Mouse (Mus musculus) heart, embryonic 12.5 days (tissue): ENCODE data around the gene Slc22a22. TPM values are rescaled to one million over a fixed set of nuclear protein-coding genes. Genes with fewer than 3 reads are reported as not detected.

ENCODE experiments used
- ATAC-seq: fragments of 200-750 bp; cut with Nextera tagmentation; 2 replicates; pipeline ENCODE4 v1.8.0; 2017; ENCODE audit warnings: moderate TSS enrichment, moderate library complexity; ENCODE audit not compliant: insufficient number of reproducible peaks, low FRiP score
- H3K27ac ChIP-seq: fragments of 300-500 bp; sonication (generic); 2 replicates; pipeline ENCODE4 v1.5.1; 2016; ENCODE audit warnings: mild to moderate bottlenecking, moderate library complexity; ENCODE audit not compliant: poor library complexity, severe bottlenecking
- H3K27me3 ChIP-seq: fragments of 300-500 bp; sonication (generic); replicated peaks from 2 replicates; pipeline ENCODE4 v1.6.1; 2016; ENCODE audit warnings: mild to moderate bottlenecking, moderate library complexity
- H3K36me3 ChIP-seq: fragments of 300-500 bp; sonication (generic); 2 replicates; pipeline ENCODE4 v1.6.1; 2016; ENCODE audit warnings: mild to moderate bottlenecking, moderate library complexity
- H3K4me1 ChIP-seq: fragments of 300-500 bp; sonication (generic); replicated peaks from 2 replicates; pipeline ENCODE4 v1.6.1; 2016; ENCODE audit warnings: mild to moderate bottlenecking
- H3K4me2 ChIP-seq: fragments of 300-500 bp; sonication (generic); 2 replicates; pipeline ENCODE4 v1.6.1; 2016; ENCODE audit warnings: mild to moderate bottlenecking, moderate library complexity
- H3K4me3 ChIP-seq: fragments of 300-500 bp; sonication (generic); 2 replicates; pipeline ENCODE4 v1.5.1; 2016; ENCODE audit warnings: mild to moderate bottlenecking
- H3K9ac ChIP-seq: fragments of 300-500 bp; sonication (generic); 2 replicates; pipeline ENCODE4 v1.6.1; 2016; ENCODE audit warnings: mild to moderate bottlenecking, moderate library complexity
- H3K9me3 ChIP-seq: fragments of 300-500 bp; sonication (generic); replicated peaks from 2 replicates; pipeline ENCODE4 v1.6.1; 2016; ENCODE audit warnings: mild to moderate bottlenecking, moderate library complexity
- WGBS: fragments of 180-500 bp; shearing (Covaris S2); methylation state at CpG from one replicate; pipeline ENCODE4 v1.1.7; 2016; 5-methylcytosine and 5-hydroxymethylcytosine counted together
- polyA plus RNA-seq: library from polyadenylated mRNA; unstranded; fragments of >200 nt; fragmentation: Nextera tagmentation; extraction: Ambion mirVana; gene quantifications from 2 replicates; pipeline ENCODE4 v1.2.1, GENCODE M21; 2016

Gene Slc22a22
- polyA plus RNA-seq, result not detected in 2 replicates

DNA sequence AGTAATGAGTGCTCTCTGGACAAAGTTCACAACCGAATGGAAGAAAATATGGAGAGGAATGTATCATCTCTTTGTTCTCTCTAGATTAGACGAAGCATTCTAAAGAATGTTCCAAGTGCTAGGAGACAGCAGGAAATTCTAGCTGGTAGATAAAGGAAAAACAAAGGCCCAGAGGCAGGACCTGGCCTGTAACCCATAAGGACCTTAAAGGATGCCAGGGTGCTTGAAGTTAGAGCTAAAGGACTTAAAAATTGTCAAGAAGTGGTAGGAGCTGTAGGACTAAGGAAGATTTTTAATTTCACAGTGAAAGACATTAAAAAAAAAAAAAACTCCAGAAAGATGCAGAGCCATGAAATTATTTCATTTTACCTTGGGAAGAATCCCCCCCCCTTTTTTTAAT, at the start of gene Slc22a22:
TSS of gene Slc22a22 (minus strand) at position 101 of the 400 bp plus-strand sequence.
- Histone ChIP-seq H3K27me3 (no peaks in the 10 kb centered on the region), H3K9me3 (no peaks in the 10 kb centered on the region), H3K36me3 (no peaks in the 10 kb centered on the region), H3K9ac (no peak within 1 kb of the TSS), H3K4me1 (no peaks in the 10 kb centered on the region), H3K4me3 (no peak within 1 kb of the TSS), H3K27ac (no peak within 1 kb of the TSS), H3K4me2 (no peak within 1 kb of the TSS)
- WGBS, result 33% methylated on average over 2 of the region's 2 CpGs
- ATAC-seq, result no peak

DNA sequence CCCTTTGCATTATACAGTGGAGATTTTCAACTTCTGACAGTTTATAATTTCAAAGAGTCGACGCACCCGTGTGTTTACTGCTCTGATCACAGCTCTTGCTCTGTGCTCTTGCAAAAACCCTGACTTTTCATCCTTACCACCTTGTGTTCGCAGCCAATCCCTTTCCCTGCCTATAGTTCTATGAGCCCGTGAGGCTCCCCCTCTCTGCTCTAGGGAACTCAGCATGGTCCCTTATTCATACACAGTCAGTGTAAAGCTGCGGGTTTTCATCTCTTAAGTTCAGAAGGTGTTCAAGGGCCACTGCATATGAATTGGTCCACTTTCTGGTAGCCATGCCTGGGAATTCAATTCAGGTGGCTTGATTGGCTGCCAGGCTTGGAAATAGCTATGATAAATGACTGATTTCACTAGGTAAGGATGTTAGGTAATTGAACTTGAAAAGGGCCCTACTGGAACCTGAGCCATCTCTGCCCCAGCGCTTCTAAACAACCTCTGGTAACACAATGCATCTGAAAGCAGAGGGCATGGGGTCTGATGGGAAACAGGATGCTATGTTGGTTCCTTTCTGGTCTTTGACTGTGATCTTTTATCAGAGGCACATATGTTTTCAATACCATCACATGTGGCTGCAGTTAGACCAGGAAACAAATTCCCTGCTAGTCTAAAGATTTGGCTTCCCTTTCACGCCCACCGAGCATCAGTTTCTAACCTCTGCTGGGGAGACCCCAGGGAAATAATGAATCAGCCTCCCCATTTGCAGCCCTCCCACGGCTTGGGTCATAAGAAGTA, 46.3 kb upstream of the Slc22a22 start:
- no peak overlapping the region for H3K4me3 ChIP-seq
- H3K27me3 ChIP-seq, result no peaks in the 10 kb centered on the region
- WGBS, result 82% methylated on average over 10 of the region's 10 CpGs
- H3K9ac ChIP-seq, result no peak overlapping the region
- no peak overlapping the region for H3K4me2 ChIP-seq
- no peaks in the 10 kb centered on the region for H3K36me3 ChIP-seq
- ATAC-seq, result no peak
- no peaks in the 10 kb centered on the region for H3K4me1 ChIP-seq
- H3K27ac ChIP-seq, result no peak overlapping the region
- no peaks in the 10 kb centered on the region for H3K9me3 ChIP-seq

DNA sequence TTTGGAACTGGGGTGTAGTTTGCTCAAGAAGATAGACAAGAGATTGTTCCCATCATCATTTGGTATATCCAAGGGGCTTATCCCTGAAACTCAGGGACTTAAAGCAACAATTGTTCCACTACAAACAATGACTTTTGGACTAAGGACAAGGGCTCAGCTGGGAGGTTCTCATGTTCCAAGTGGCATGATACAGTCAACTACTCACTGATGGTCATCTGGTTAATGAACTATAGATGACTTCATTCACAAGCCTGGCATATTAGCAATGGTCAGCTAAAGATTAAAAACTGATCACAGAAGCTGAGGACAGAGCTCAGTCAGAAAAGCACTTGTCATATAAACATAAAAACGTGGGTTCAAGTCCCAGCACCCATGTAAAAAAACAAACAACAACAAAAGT, 44.7 kb upstream of the Slc22a22 start:
- H3K36me3 ChIP-seq, result no peaks in the 10 kb centered on the region
- H3K27ac ChIP-seq, result no peak overlapping the region
- no peak overlapping the region for H3K4me2 ChIP-seq
- H3K4me1 ChIP-seq, result no peaks in the 10 kb centered on the region
- WGBS, result 43% methylated on average over 1 of the region's 1 CpGs
- no peaks in the 10 kb centered on the region for H3K27me3 ChIP-seq
- no peaks in the 10 kb centered on the region for H3K9me3 ChIP-seq
- ATAC-seq, result no peak
- no peak overlapping the region for H3K9ac ChIP-seq
- no peak overlapping the region for H3K4me3 ChIP-seq

DNA sequence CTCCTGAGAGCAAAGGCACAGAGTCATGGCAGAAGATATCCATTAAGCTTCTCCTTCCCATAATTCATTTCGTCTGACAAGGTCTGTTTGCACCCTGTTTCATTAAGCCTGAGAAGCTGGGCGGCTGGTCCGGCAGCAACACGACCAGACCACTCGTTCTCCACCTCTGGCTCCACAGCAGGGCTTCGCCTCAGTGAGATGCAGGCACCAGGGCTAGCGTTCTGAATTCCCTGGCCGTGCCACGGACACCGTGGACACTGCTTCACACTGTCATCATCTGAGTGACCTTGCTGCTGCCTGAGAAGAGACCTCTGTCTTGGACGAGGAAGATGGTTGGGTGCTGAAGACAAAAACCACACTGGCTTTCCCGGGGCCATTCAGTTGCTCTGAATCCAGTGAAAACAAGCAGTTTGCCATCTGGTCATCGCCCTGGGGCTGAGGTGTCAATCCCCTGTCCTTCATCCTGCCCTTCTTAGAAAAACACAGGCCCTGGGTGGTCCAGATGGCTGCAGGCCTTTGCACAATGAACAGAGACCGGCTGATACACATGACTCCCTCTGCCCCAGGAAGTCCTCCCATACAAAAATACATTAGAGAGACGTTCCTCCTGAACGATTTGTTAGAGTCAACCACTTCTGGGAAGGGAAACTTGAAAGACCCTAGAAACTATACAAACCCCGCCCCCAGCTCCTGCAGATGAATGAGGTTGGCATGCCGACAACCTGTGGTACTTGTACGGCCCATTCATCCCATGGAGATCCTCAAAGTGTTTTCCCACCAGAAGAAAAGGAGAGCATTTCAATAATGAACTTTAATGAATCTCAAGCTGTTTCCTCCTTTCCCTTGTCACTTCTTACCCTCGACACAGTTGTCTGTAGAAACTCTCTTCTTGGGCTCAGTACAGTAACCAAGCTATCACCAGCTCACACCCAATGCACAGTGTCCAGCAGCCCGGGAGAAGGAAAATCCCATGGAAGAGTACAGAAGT, 32.1 kb upstream of the Slc22a22 start:
- Histone ChIP-seq H3K36me3 (no peaks in the 10 kb centered on the region), H3K4me3 (no peak overlapping the region), H3K4me1 (no peaks in the 10 kb centered on the region), H3K27ac (no peak overlapping the region), H3K9ac (no peak overlapping the region), H3K9me3 (peaks cover 9% of the 10 kb centered on the region), H3K4me2 (no peak overlapping the region), H3K27me3 (no peaks in the 10 kb centered on the region)
- no peak for ATAC-seq
- WGBS, result 47% methylated on average over 21 of the region's 21 CpGs

DNA sequence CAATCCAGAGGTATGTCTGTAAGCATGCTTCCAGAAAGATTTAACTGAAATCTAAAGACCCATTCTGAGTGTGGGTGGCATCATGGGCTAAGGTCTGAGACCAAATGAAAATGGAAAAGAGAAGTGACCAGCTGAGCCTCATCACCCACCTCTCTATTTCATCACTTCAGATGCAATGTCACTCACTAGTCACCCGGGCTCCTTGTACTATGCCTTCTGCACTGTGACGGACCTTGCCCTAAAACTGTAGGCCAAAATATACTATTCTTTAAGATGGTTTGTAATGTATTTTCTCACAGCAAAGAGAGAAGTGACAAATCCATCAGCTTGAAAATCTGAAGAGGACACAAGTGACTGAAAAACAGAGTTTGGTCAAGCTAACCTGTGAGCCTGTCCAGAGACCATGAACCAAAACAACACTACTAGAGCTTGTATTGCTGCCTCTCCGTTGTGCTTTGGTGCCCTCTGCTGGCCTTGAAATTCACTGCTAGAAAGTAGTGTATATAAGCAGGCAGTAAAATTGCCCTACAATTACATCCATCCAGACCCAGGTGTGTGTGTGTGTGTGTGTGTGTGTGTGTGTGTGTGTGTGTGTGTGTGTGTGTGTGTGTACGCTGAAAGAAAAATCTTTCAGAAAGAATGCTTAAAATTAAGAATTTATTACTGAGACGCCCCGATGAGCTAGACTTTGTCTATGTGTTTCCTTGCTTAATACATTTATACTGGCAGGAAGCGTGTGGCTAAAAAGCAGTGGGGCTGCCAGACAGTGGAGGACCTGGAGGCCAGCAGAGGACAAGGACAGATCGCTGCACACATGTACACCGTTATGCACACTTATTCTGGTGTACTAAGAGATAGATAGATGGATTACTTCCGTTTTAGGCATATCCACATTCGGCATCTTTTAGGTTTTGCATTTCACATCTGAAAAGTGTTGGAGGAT, 31.1 kb upstream of the Slc22a22 start:
- ATAC-seq, result no peak
- peaks cover 3% of the 10 kb centered on the region for H3K9me3 ChIP-seq
- WGBS, result 61% methylated on average over 11 of the region's 11 CpGs
- no peak overlapping the region for H3K4me2 ChIP-seq
- H3K4me3 ChIP-seq, result no peak overlapping the region
- H3K4me1 ChIP-seq, result no peaks in the 10 kb centered on the region
- H3K9ac ChIP-seq, result no peak overlapping the region
- H3K36me3 ChIP-seq, result no peaks in the 10 kb centered on the region
- no peak overlapping the region for H3K27ac ChIP-seq
- H3K27me3 ChIP-seq, result no peaks in the 10 kb centered on the region

DNA sequence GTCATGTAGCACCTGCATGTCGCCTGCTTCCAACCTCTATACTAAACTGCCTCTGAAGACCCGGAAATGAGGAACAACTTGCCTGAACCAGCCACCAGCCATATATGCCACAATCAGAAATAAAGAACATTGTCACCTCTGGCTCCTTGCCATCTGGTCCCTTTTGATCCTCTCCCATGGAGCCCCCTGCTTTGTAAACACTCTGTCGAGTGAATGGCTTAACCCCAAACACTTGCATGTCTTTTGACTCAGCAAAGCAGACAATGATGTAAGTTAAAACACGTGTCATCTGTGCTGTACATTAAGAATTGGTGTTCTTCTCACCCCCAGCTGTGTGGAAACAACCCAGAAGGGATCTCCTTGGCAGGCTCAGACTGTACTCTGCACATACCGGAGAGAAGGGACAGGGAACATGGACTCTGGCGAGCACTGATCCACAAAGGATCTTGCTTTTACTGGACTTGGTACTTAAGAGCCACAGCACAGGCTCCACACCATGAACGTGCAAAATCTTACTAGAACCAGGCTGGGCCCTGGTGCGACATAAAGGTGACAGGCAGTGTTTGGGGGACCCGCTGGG, 26.8 kb upstream of the Slc22a22 start:
- Histone ChIP-seq H3K27me3 (no peaks in the 10 kb centered on the region), H3K4me1 (no peaks in the 10 kb centered on the region), H3K27ac (no peak overlapping the region), H3K4me3 (no peak overlapping the region), H3K36me3 (no peaks in the 10 kb centered on the region), H3K9ac (no peak overlapping the region), H3K4me2 (no peak overlapping the region), H3K9me3 (no peaks in the 10 kb centered on the region)
- no peak for ATAC-seq
- 66% methylated on average over 9 of the region's 9 CpGs for WGBS

DNA sequence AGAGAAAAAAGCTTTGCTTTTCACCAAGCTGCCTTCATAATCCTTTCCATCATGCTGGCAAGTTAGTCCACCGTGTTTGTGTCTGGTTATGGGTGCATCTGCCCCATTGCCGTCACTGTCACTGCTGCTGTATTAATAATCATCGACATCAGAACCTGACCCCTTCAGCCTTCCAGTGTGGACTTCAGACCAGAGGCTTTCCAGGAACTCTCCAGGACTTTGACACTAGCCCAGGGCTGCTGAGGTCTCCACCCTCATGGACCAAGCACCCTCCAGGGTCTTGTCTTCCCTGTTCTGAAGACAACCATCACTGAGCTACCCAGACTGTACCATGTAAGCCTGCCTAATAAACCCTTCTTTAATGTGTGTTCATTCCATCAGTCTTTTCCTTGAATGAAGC, 26.2 kb upstream of the Slc22a22 start:
- no peak overlapping the region for H3K4me3 ChIP-seq
- no peak for ATAC-seq

DNA sequence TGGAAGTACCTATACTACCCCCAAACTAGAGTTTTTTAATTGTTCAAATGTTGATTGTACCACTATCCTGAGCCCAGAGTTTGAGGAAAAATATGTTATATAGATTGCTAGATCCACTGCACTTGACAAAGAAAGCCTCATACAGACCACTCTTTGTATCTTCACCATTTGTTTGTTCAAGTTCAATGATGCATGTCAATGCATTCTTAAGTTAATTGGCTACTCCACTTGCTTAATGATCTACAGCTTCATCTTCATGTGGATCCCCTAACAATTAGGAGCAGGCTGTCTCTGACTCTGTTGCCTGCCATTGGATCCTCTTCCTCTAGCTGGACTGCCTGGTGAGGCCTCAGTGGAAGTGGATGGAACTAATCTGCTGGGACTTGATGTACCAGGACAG, 24.1 kb upstream of the Slc22a22 start:
- Histone ChIP-seq H3K9ac (no peak overlapping the region), H3K27me3 (no peaks in the 10 kb centered on the region), H3K9me3 (no peaks in the 10 kb centered on the region), H3K4me3 (no peak overlapping the region), H3K4me2 (no peak overlapping the region), H3K36me3 (no peaks in the 10 kb centered on the region), H3K4me1 (no peaks in the 10 kb centered on the region), H3K27ac (no peak overlapping the region)
- ATAC-seq, result no peak

More for the DNA sequence above, 26.2 kb upstream of the Slc22a22 start:
- H3K4me2 ChIP-seq, result no peak overlapping the region
- no peak overlapping the region for H3K9ac ChIP-seq
- no peak overlapping the region for H3K27ac ChIP-seq
- no peaks in the 10 kb centered on the region for H3K36me3 ChIP-seq
- H3K9me3 ChIP-seq, result no peaks in the 10 kb centered on the region
- 85% methylated on average over 3 of the region's 3 CpGs for WGBS
- no peaks in the 10 kb centered on the region for H3K27me3 ChIP-seq
- H3K4me1 ChIP-seq, result no peaks in the 10 kb centered on the region

DNA sequence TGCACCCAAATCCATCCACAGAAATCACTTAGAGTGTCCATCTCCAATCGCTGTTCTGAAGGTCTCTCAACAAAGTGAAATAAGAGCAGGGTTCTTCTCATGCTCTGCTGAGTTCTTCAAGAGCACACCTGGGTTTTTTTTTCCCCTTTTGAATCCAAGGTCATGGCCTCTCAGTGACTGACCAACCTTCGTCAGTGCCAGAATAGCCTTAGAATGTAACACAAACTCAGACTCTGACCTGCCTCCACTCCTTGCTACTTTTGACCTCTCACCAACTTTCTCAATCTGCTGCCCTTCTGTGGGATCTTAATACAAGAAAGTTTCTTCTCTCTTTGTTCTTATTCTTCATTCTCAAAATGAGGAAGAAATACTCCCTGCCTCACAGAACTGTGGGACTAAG, 18.7 kb upstream of the Slc22a22 start:
- no peaks in the 10 kb centered on the region for H3K27me3 ChIP-seq
- H3K4me2 ChIP-seq, result no peak overlapping the region
- no peaks in the 10 kb centered on the region for H3K4me1 ChIP-seq
- no peak for ATAC-seq
- H3K4me3 ChIP-seq, result no peak overlapping the region
- H3K9ac ChIP-seq, result no peak overlapping the region
- no peaks in the 10 kb centered on the region for H3K9me3 ChIP-seq
- H3K27ac ChIP-seq, result no peak overlapping the region
- H3K36me3 ChIP-seq, result no peaks in the 10 kb centered on the region
- WGBS, result 82% methylated on average over 2 of the region's 2 CpGs

DNA sequence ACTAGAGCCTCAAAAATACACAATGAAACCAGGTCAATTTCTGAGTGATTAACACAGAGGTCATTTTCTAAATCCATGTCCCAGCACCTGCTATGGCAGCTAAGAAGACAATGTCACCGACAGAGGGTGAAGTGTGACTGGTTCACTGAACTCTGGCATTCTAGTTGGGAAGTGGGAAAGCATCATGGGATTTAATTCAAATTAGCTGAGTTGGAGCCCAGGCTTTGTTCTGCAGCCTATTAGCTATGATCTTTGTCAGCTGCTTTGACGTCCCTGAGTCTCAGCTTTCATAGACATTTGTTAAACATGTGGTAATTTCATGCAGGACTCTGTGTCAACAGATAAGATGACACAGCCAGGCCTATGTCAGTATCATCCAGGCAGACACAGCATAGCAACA, 5.1 kb upstream of the Slc22a22 start:
- Histone ChIP-seq H3K27me3 (no peaks in the 10 kb centered on the region), H3K4me2 (no peak overlapping the region), H3K9ac (no peak overlapping the region), H3K27ac (no peak overlapping the region), H3K4me3 (no peak overlapping the region), H3K4me1 (no peaks in the 10 kb centered on the region), H3K9me3 (no peaks in the 10 kb centered on the region), H3K36me3 (no peaks in the 10 kb centered on the region)
- no peak for ATAC-seq
- WGBS, result 56% methylated on average over 2 of the region's 2 CpGs
